Mouse (Mus musculus) kidney, adult 18-20 months (tissue): Measurements from ENCODE around the gene Zic3.

Experiments
- DNase-seq: peaks from one replicate; pipeline ENCODE4 v3.0.0; 2021

The Zic3 gene

GRCm38 (mm10) chrX:58022400-58022799 is at the start of gene Zic3:
Zic3 (plus strand) TSS chrX:58022700.
- no peak for DNase-seq

- no peak for DNase-seq
Observed at GRCm38 (mm10) chrX:57982351-57982750, 40.1 kb upstream of the Zic3 start.

GRCm38 (mm10) chrX:57987455-57988109 is 34.9 kb upstream of the Zic3 start:
- no peak for DNase-seq

GRCm38 (mm10) chrX:58013391-58013790 is 9.1 kb upstream of the Zic3 start:
- no peak for DNase-seq

- DNase-seq: no peak
Observed at GRCm38 (mm10) chrX:58014093-58014492, 8.4 kb upstream of the Zic3 start.

- no peak for DNase-seq
Observed at GRCm38 (mm10) chrX:58014761-58015160, 7.7 kb upstream of the Zic3 start.

- DNase-seq: no peak
Observed at GRCm38 (mm10) chrX:58015336-58015945, 7.1 kb upstream of the Zic3 start.

- no peak for DNase-seq
Observed at GRCm38 (mm10) chrX:58018720-58019119, 3.8 kb upstream of the Zic3 start.

GRCm38 (mm10) chrX:58019257-58019953 is 3.1 kb upstream of the Zic3 start:
- DNase-seq: no peak

GRCm38 (mm10) chrX:58027631-58028030 is 5.1 kb downstream of the Zic3 start:
- DNase-seq: no peak

GRCm38 (mm10) chrX:58028082-58028481 is 5.6 kb downstream of the Zic3 start:
- no peak for DNase-seq

GRCm38 (mm10) chrX:58028858-58029257 is 6.4 kb downstream of the Zic3 start:
- DNase-seq: no peak

GRCm38 (mm10) chrX:58030100-58030834 is 7.8 kb downstream of the Zic3 start:
- DNase-seq: no peak

- DNase-seq: no peak
Observed at GRCm38 (mm10) chrX:58030835-58031670, 8.6 kb downstream of the Zic3 start.

- no peak for DNase-seq
Observed at GRCm38 (mm10) chrX:58031671-58032605, 9.4 kb downstream of the Zic3 start.

GRCm38 (mm10) chrX:58032622-58033021 is 10.1 kb downstream of the Zic3 start:
- no peak for DNase-seq

GRCm38 (mm10) chrX:58033521-58033920 is 11.0 kb downstream of the Zic3 start:
- DNase-seq: no peak

GRCm38 (mm10) chrX:58038061-58039007 is 15.8 kb downstream of the Zic3 start:
- DNase-seq: no peak

- DNase-seq: no peak
Observed at GRCm38 (mm10) chrX:58039703-58040102, 17.2 kb downstream of the Zic3 start.

GRCm38 (mm10) chrX:58041865-58042264 is 19.4 kb downstream of the Zic3 start:
- no peak for DNase-seq
